Mouse (Mus musculus) kidney, postnatal 25 days (tissue): ENCODE results near the gene Mst1r.

ENCODE experiments used
- DNase-seq, 2 experiments: peaks; one replicate each; pipeline ENCODE4 v3.0.0; 2021; ENCODE audit warnings: mixed read lengths in 2 of 2

Mst1r gene

GRCm38 (mm10) chr9:107955613-107956289 is 49.1 kb downstream of the Mst1r start:
- DNase-seq, result no peak

GRCm38 (mm10) chr9:107957141-107957540 is 50.5 kb downstream of the Mst1r start:
- DNase-seq, result no peak

- DNase-seq, result no peak
Observed at GRCm38 (mm10) chr9:107959896-107960295, 53.2 kb downstream of the Mst1r start.

- DNase-seq, result no peak
Observed at GRCm38 (mm10) chr9:107960928-107961327, 54.3 kb downstream of the Mst1r start.

GRCm38 (mm10) chr9:107961351-107961762 is 54.7 kb downstream of the Mst1r start:
- DNase-seq, result no peak

GRCm38 (mm10) chr9:107961881-107962280 is 55.2 kb downstream of the Mst1r start:
- no peak for DNase-seq

- DNase-seq, result no peak
Observed at GRCm38 (mm10) chr9:107962916-107963315, 56.2 kb downstream of the Mst1r start.

GRCm38 (mm10) chr9:107963700-107964099 is 57.0 kb downstream of the Mst1r start:
- peak; percentile 88 to 93 for DNase-seq

GRCm38 (mm10) chr9:107964681-107965080 is 58.0 kb downstream of the Mst1r start:
- no peak for DNase-seq

GRCm38 (mm10) chr9:107966676-107967075 is 60.0 kb downstream of the Mst1r start:
- no peak for DNase-seq

- DNase-seq, result peak in 1 of 2 experiments; percentile 55
Observed at GRCm38 (mm10) chr9:107967437-107967836, 60.8 kb downstream of the Mst1r start.

- no peak for DNase-seq
Observed at GRCm38 (mm10) chr9:107968531-107968930, 61.9 kb downstream of the Mst1r start.
